Mouse (Mus musculus): ENCODE results near the gene Gatd1.

DNA sequence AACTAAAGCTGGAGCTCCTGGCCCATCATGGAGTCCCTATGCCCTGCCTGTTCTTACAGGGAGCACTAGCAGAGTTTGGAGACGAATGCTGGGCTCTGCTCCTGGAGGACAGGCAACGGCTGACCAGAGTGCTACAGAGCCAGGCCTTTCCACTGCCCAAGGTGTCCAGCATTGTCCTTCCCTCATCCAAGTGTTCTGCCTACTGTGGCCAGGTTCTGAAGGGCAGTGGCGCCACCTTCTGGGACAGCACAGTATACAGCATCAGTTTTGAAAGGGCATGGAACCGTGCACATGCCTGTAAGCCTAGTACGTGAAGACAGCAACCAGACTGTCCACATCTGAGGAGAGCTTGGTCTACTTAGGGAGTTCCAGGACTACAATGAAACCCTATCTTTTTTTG lies 10.6 kb downstream of the Gatd1 start:
- peak; percentile 36; the same call in 1 of the 2 replicates for TF ChIP-seq ZC3H11A (IDR thresholded peaks at IDR 0.05; ENCODE audit: borderline replicate concordance, low read depth, low read length)
- no peak for TF ChIP-seq HCFC1 (IDR thresholded peaks at IDR 0.05; ENCODE audit: borderline replicate concordance, insufficient read depth, low read length)
- TF ChIP-seq ZNF384 (IDR thresholded peaks at IDR 0.05; ENCODE audit: low read depth, low read length): no peak
